Mouse (Mus musculus) leukemia stem cell, adult 10-12 weeks (primary cell): Measurements from ENCODE around the gene Krt28. TPM values are rescaled to one million over a fixed set of nuclear protein-coding genes. Genes with fewer than 3 reads are reported as not detected.

Experiments used
- polyA plus RNA-seq: library from polyadenylated mRNA; stranded (reverse); fragments of >175 nt; gene quantifications from 2 replicates; pipeline ENCODE4 v1.2.3, GENCODE M21; 2012; ENCODE audit warnings: low replicate concordance

Gene Krt28
- not detected in 2 replicates for polyA plus RNA-seq

GRCm38 (mm10) chr11:99374803-99375202 is at the start of gene Krt28:
Gene Krt28 (minus strand): TSS chr11:99374903.

GRCm38 (mm10) chr11:99422159-99422558 is 47.5 kb upstream of the Krt28 start, which contains the start of gene Krt12:
Gene Krt12 (minus strand): TSS chr11:99422259.

GRCm38 (mm10) chr11:99389264-99389663 is 14.6 kb upstream of the Krt28 start, which contains the start of gene Krt10:
Gene Krt10 (minus strand): TSS chr11:99389364.

GRCm38 (mm10) chr11:99351004-99351403 is 23.7 kb downstream of the Krt28 start, which contains the start of gene Krt27:
Gene Krt27 (minus strand): TSS chr11:99351104.

GRCm38 (mm10) chr11:99337866-99338265 is 36.8 kb downstream of the Krt28 start, which contains the start of gene Krt26:
Gene Krt26 (minus strand): TSS chr11:99337966.

GRCm38 (mm10) chr11:99322851-99323250 is 51.9 kb downstream of the Krt28 start, which contains the start of gene Krt25:
Gene Krt25 (minus strand): TSS chr11:99322951.

Other genes with a start within 250 kb of the Krt28 start
- 3.6 and 12.3 TPM in 2 replicates for gene Ccr7, start 219.8 kb downstream of the Krt28 start, polyA plus RNA-seq
- gene Smarce1, start 143.9 kb downstream of the Krt28 start, polyA plus RNA-seq: 113 and 193 TPM in 2 replicates
- 0.25 TPM in 1 of 2 replicates, not detected in the other for gene Krt222, start 130.8 kb downstream of the Krt28 start, polyA plus RNA-seq
- not detected in 2 replicates for gene Krt24, start 89.6 kb downstream of the Krt28 start, polyA plus RNA-seq
- gene Krt25, start 52.0 kb downstream of the Krt28 start, polyA plus RNA-seq: not detected in 2 replicates
- not detected in 2 replicates for gene Krt26, start 36.9 kb downstream of the Krt28 start, polyA plus RNA-seq
- not detected in 2 replicates for gene Krt27, start 23.8 kb downstream of the Krt28 start, polyA plus RNA-seq
- 1.0 and 5.4 TPM in 2 replicates for gene Krt10, start 14.5 kb upstream of the Krt28 start, polyA plus RNA-seq
- gene Krt12, start 47.4 kb upstream of the Krt28 start, polyA plus RNA-seq: not detected in 2 replicates
- not detected in 2 replicates for gene Krt20, start 63.2 kb upstream of the Krt28 start, polyA plus RNA-seq
- gene Krt23, start 118.2 kb upstream of the Krt28 start, polyA plus RNA-seq: not detected in 2 replicates
- gene Krt39, start 146.4 kb upstream of the Krt28 start, polyA plus RNA-seq: not detected in 2 replicates
- gene Krt40, start 168.3 kb upstream of the Krt28 start, polyA plus RNA-seq: not detected in 2 replicates
- not detected in 2 replicates for gene Krtap3-3, start 176.0 kb upstream of the Krt28 start, polyA plus RNA-seq
- not detected in 2 replicates for gene Krtap3-2, start 181.9 kb upstream of the Krt28 start, polyA plus RNA-seq
- gene Gm11939, start 184.6 kb upstream of the Krt28 start, polyA plus RNA-seq: not detected in 2 replicates
- gene Krtap3-1, start 191.7 kb upstream of the Krt28 start, polyA plus RNA-seq: not detected in 2 replicates
- not detected in 2 replicates for gene Krtap1-5, start 206.1 kb upstream of the Krt28 start, polyA plus RNA-seq
- not detected in 2 replicates for gene Krtap1-4, start 208.8 kb upstream of the Krt28 start, polyA plus RNA-seq
- not detected in 2 replicates for gene Krtap1-3, start 216.4 kb upstream of the Krt28 start, polyA plus RNA-seq
- gene Krtap9-3, start 223.2 kb upstream of the Krt28 start, polyA plus RNA-seq: not detected in 2 replicates
- not detected in 2 replicates for gene Gm11938, start 228.4 kb upstream of the Krt28 start, polyA plus RNA-seq
- gene Gm11937, start 235.3 kb upstream of the Krt28 start, polyA plus RNA-seq: not detected in 2 replicates
- gene Krtap2-4, start 239.9 kb upstream of the Krt28 start, polyA plus RNA-seq: not detected in 2 replicates
- gene Gm11562, start 245.5 kb upstream of the Krt28 start, polyA plus RNA-seq: not detected in 2 replicates